Comparison of ENCODE assay signal across 9 mouse cellular contexts in the genomic region with DNA sequence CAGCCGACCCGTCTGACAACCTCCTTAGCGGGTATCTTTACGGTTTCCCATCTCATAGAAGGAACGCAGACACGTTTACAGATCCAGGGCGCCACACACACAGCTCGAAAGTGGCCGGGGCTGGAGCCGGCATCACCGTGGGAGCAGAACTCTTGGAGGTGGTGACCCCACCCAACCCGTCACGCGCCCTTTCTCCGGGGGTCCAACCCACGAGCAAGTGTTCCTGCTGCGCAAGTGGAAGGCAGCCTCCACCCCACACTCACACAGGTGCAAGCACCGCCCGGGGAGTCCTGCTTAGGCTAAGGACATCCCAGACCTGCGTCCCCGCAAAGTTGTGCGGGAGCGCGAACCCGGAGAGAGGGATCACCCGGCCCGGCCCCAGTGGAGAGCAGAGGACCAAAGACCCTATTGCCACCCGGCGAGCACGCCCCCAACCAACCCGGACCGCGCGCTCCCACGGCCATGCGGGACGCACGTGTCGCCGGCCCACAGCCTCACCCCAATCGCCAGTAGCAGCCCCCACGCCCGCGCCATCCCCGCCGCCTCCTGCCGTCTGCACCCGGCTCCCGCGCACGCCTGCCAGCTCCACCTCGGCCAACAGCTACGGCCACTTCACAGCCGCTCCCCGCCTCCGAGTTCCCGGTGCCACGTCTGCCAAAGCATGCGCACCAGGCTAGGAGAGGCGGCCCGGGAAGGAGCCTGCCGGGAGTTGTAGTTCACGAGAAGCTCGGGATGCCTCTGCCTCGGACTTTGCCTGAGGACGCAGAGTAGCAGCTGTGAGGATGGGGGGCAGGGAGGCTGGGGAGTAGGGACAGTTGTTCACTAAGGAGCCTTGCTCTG. TPM values are rescaled to one million over a fixed set of nuclear protein-coding genes. Genes with fewer than 3 reads are reported as not detected.
A peak's percentile ranks its signal among the peaks of the same experiment; 100 is the strongest.
DNase-seq lines count a peak whose midpoint lies in the region; ATAC-seq and TF ChIP-seq lines count a peak whose summit lies in the region.
"Had no signal": no experiment of that assay in that cellular context is flagged by ENCODE, and none has a peak within 500 bp of the region (broad histone marks: within the 10 kb centered on the region; RNA-seq: fewer than 3 reads in every experiment).

TSS of gene Pdia5 (minus strand) at position 643 of the 840 bp plus-strand sequence.

- H3K4me2 ChIP-seq in forebrain, embryonic 14.5 days (ENCODE audit: low read length): peak within 1 kb of the TSS; percentile 99
- H3K4me2 ChIP-seq in heart, postnatal 0 days (ENCODE audit: low read depth, low read length): peak within 1 kb of the TSS; percentile 97
- H3K4me2 ChIP-seq in liver, embryonic 13.5 days: peak within 1 kb of the TSS; percentile 75
- H3K4me2 ChIP-seq in neural tube, embryonic 12.5 days (replicated peaks): peak within 1 kb of the TSS; percentile 97

- H3K79me3 ChIP-seq in C2C12 (ENCODE audit: low read depth): no peaks in the 10 kb centered on the region

- DNase-seq in c-Kit-positive CD71-positive TER-119-positive erythroid progenitor cells, embryonic 14.5 days (ENCODE audit: low spot score): peak; percentile 8
- DNase-seq in forebrain, embryonic 14.5 days (ENCODE audit: low spot score): peak; percentile 93
- DNase-seq in heart, postnatal 0 days (ENCODE audit: low spot score): peak; percentile 94
- peak; percentile 95 to 96 for DNase-seq in kidney, postnatal 36 days
- peak; percentile 68 for DNase-seq in liver, embryonic 13.5 days
- peak; percentile 15 to 28 for DNase-seq in thymus, adult 18-20 months

- peak; percentile 96 for ATAC-seq in forebrain, embryonic 14.5 days
- ATAC-seq in heart, postnatal 0 days (ENCODE audit: insufficient read depth, low read depth): peak; percentile 97
- peak; percentile 79 for ATAC-seq in liver, embryonic 13.5 days (ENCODE audit: low read depth)
- peak; percentile 94 for ATAC-seq in neural tube, embryonic 12.5 days (ENCODE audit: low FRiP score, low read depth)

- no peaks in the 10 kb centered on the region for H3K36me3 ChIP-seq in C2C12 (ENCODE audit: control insufficient read depth, insufficient read depth)
- H3K36me3 ChIP-seq in forebrain, embryonic 14.5 days (ENCODE audit: control insufficient read depth, insufficient read depth, low read length): no peaks in the 10 kb centered on the region
- no peaks in the 10 kb centered on the region for H3K36me3 ChIP-seq in heart, postnatal 0 days (replicated peaks; ENCODE audit: control insufficient read depth, insufficient read depth, low read length)
- H3K36me3 ChIP-seq in liver, embryonic 13.5 days: no peaks in the 10 kb centered on the region
- no peaks in the 10 kb centered on the region for H3K36me3 ChIP-seq in neural tube, embryonic 12.5 days

- peaks cover 3% of the 10 kb centered on the region for H3K27me3 ChIP-seq in C2C12 (ENCODE audit: control insufficient read depth, insufficient read depth, insufficient read length)
- no peaks in the 10 kb centered on the region for H3K27me3 ChIP-seq in forebrain, embryonic 14.5 days (replicated peaks; ENCODE audit: control insufficient read depth, insufficient read depth, low read length)
- H3K27me3 ChIP-seq in heart, postnatal 0 days (ENCODE audit: control insufficient read depth, insufficient read depth, low read length): no peaks in the 10 kb centered on the region
- H3K27me3 ChIP-seq in liver, embryonic 13.5 days: peaks cover 20% of the 10 kb centered on the region
- H3K27me3 ChIP-seq in neural tube, embryonic 12.5 days (replicated peaks): no peaks in the 10 kb centered on the region

- no peak within 1 kb of the TSS for H3K27ac ChIP-seq in forebrain, embryonic 14.5 days (ENCODE audit: low read depth, low read length)
- peak within 1 kb of the TSS; percentile 32; the same call in 1 of the 2 replicates for H3K27ac ChIP-seq in heart, postnatal 0 days (ENCODE audit: low read depth)
- H3K27ac ChIP-seq in liver, embryonic 13.5 days: peak within 1 kb of the TSS; percentile 23; the same call in 1 of the 2 replicates
- H3K27ac ChIP-seq in neural tube, embryonic 12.5 days: no peak within 1 kb of the TSS

- H3K4me1 ChIP-seq in forebrain, embryonic 14.5 days (ENCODE audit: control insufficient read depth, insufficient read depth, low read length): peaks cover 3% of the 10 kb centered on the region; the same call in 1 of the 2 replicates
- H3K4me1 ChIP-seq in heart, postnatal 0 days (ENCODE audit: control insufficient read depth, insufficient read depth): peaks cover 18% of the 10 kb centered on the region
- H3K4me1 ChIP-seq in liver, embryonic 13.5 days (replicated peaks): peaks cover 22% of the 10 kb centered on the region
- peaks cover 20% of the 10 kb centered on the region for H3K4me1 ChIP-seq in neural tube, embryonic 12.5 days

- H3ac ChIP-seq in C2C12 (ENCODE audit: control insufficient read depth, insufficient read length, low read depth): peak within 1 kb of the TSS; percentile 89

- no peaks in the 10 kb centered on the region for H3K9me3 ChIP-seq in forebrain, embryonic 14.5 days (replicated peaks; ENCODE audit: control insufficient read depth, low read length)
- no peaks in the 10 kb centered on the region for H3K9me3 ChIP-seq in heart, postnatal 0 days (replicated peaks; ENCODE audit: control insufficient read depth, low read length)
- H3K9me3 ChIP-seq in liver, embryonic 13.5 days (replicated peaks): no peaks in the 10 kb centered on the region
- H3K9me3 ChIP-seq in neural tube, embryonic 12.5 days: no peaks in the 10 kb centered on the region

- H3K9ac ChIP-seq in forebrain, embryonic 14.5 days (ENCODE audit: low read length): peak within 1 kb of the TSS; percentile 66
- peak within 1 kb of the TSS; percentile 55 for H3K9ac ChIP-seq in heart, postnatal 0 days (replicated peaks; ENCODE audit: low read depth, low read length)
- peak within 1 kb of the TSS; percentile 69 for H3K9ac ChIP-seq in liver, embryonic 13.5 days
- H3K9ac ChIP-seq in neural tube, embryonic 12.5 days: peak within 1 kb of the TSS; percentile 59

- TF ChIP-seq CTCF in C2C12 (IDR thresholded peaks at IDR 0.05; ENCODE audit: control insufficient read depth, insufficient read depth, insufficient read length): no peak
- TF ChIP-seq CTCF in heart, postnatal 0 days (IDR thresholded peaks at IDR 0.05; ENCODE audit: low read depth): no peak

- WGBS in forebrain, embryonic 14.5 days: under 1% methylated on average over 66 of the region's 66 CpGs
- under 1% methylated on average over 66 of the region's 66 CpGs for WGBS in heart, postnatal 0 days
- WGBS in liver, embryonic 13.5 days (ENCODE audit: insufficient replicate concordance): under 1% methylated on average over 61 of the region's 66 CpGs
- WGBS in neural tube, embryonic 12.5 days: under 1% methylated on average over 66 of the region's 66 CpGs

- TF ChIP-seq EP300 in heart, postnatal 0 days (IDR thresholded peaks at IDR 0.05; ENCODE audit: low read depth): no peak

- H3K79me2 ChIP-seq in C2C12 (ENCODE audit: control insufficient read depth, insufficient read depth): no peaks in the 10 kb centered on the region

- peak within 1 kb of the TSS; percentile 52 for H3K4me3 ChIP-seq in C2C12 (ENCODE audit: insufficient read depth, poor library complexity, severe bottlenecking)
- H3K4me3 ChIP-seq in forebrain, embryonic 14.5 days (ENCODE audit: low read depth, low read length): peak within 1 kb of the TSS; percentile 68
- peak within 1 kb of the TSS; percentile 76 for H3K4me3 ChIP-seq in heart, postnatal 0 days (ENCODE audit: low read depth, low read length)
- peak within 1 kb of the TSS; percentile 66 for H3K4me3 ChIP-seq in liver, embryonic 13.5 days (replicated peaks)
- peak within 1 kb of the TSS; percentile 75 for H3K4me3 ChIP-seq in neural tube, embryonic 12.5 days

TF ChIP-seq in C2C12, 6 proteins besides CTCF, POLR2A, EP300 and RAD21:
- TF ChIP-seq MYOD1 (IDR thresholded peaks at IDR 0.05; ENCODE audit: control insufficient read depth, insufficient read length, low read depth) (peak; percentile 37), USF1 (IDR thresholded peaks at IDR 0.05; ENCODE audit: low read depth) (no peak), MAX (IDR thresholded peaks at IDR 0.05) (peak; percentile 73), CEBPB (IDR thresholded peaks at IDR 0.05; ENCODE audit: low read depth) (no peak), MYOG (IDR thresholded peaks at IDR 0.05; ENCODE audit: control insufficient read depth, extremely low read depth, insufficient read length) (no peak), FOSL1 (IDR thresholded peaks at IDR 0.05; ENCODE audit: insufficient read depth, low read length, poor library complexity, severe bottlenecking) (no peak)

RNA-seq across cellular contexts. Expression of gene Pdia5, which starts in this region (rescaled TPM):
- 18.0 TPM for polyA plus RNA-seq in C2C12 (2012; fragmentation: generic; extraction: Trizol)
- polyA plus RNA-seq in forebrain, embryonic 14.5 days (2014; fragmentation: Nextera tagmentation; extraction: Ambion mirVana): 5.9 and 7.2 TPM in 2 replicates
- total RNA-seq in heart, postnatal 0 days (2014; rRNA removed; ENCODE audit: low replicate concordance): 3.1 and 12.0 TPM in 2 replicates
- 13.7 and 16.0 TPM in 2 replicates for polyA plus RNA-seq in heart, postnatal 0 days (2015; fragmentation: Nextera tagmentation; extraction: Ambion mirVana)
- 46.7 and 51.8 TPM in 2 replicates for polyA plus RNA-seq in liver, embryonic 13.5 days (2015; fragmentation: Nextera tagmentation; extraction: Ambion mirVana)
- 21.9 and 24.0 TPM in 2 replicates for polyA plus RNA-seq in neural tube, embryonic 12.5 days (2016; fragmentation: Nextera tagmentation; extraction: Ambion mirVana)
- total RNA-seq: MEL had no signal

Comparison
In these comparisons a context has a peak if more than half of its experiments do, and no peak if none do; other contexts are left out.
1. DNase-seq: peak in every context shown above with its lines; median percentile 96 in kidney, postnatal 36 days; 94 in heart, postnatal 0 days; 93 in forebrain, embryonic 14.5 days; 68 in liver, embryonic 13.5 days; 22 in thymus, adult 18-20 months; 8 in c-Kit-positive CD71-positive TER-119-positive erythroid progenitor cells, embryonic 14.5 days.
2. H3K27ac ChIP-seq: peak in heart, postnatal 0 days (single experiment) and liver, embryonic 13.5 days (single experiment); none in forebrain, embryonic 14.5 days (single experiment) and neural tube, embryonic 12.5 days (single experiment).
3. Peak in every context shown above with its lines, with median percentiles within 50 percentile points of each other: H3K4me3 ChIP-seq, ATAC-seq, H3K4me2 ChIP-seq and H3K9ac ChIP-seq.